Mouse (Mus musculus): Measurements from ENCODE around the gene Mcm3.
"Not testable (repeated sequence)": the region's sequence is repeated elsewhere in the genome, so short reads cannot be mapped to it uniquely, and the experiment has no call there.

Gene Mcm3

GRCm38 (mm10) chr1:20804526-20804925, 15.6 kb downstream of the Mcm3 start:
- DNase-seq (ENCODE audit: extremely low spot score, low read depth, low spot score) = no peak

- no peak for DNase-seq (ENCODE audit: extremely low spot score, low read depth, low spot score)
These were observed 18.3 kb downstream of the Mcm3 start for GRCm38 (mm10) chr1:20801682-20802390.

- DNase-seq (ENCODE audit: extremely low spot score, low read depth, low spot score) = no peak
These were observed 18.8 kb downstream of the Mcm3 start for GRCm38 (mm10) chr1:20801275-20801674.

GRCm38 (mm10) chr1:20795178-20795577, 24.9 kb downstream of the Mcm3 start:
- DNase-seq (ENCODE audit: extremely low spot score, low read depth, low spot score) = no peak

- DNase-seq (ENCODE audit: extremely low spot score, low read depth, low spot score) = no peak
These were observed 25.4 kb downstream of the Mcm3 start for GRCm38 (mm10) chr1:20794760-20795159.

GRCm38 (mm10) chr1:20791414-20791813, 28.7 kb downstream of the Mcm3 start:
- DNase-seq (ENCODE audit: extremely low spot score, low read depth, low spot score) = no peak

- DNase-seq (ENCODE audit: extremely low spot score, low read depth, low spot score) = not testable (repeated sequence)
These were observed 29.6 kb downstream of the Mcm3 start, which contains the start of gene Il17f for GRCm38 (mm10) chr1:20790517-20790916. Gene Il17f, minus strand, starts transcription at chr1:20790617.

- DNase-seq (ENCODE audit: extremely low spot score, low read depth, low spot score) = no peak
These were observed 31.7 kb downstream of the Mcm3 start for GRCm38 (mm10) chr1:20788419-20788818.

GRCm38 (mm10) chr1:20787046-20787445, 33.1 kb downstream of the Mcm3 start:
- DNase-seq (ENCODE audit: extremely low spot score, low read depth, low spot score) = no peak

GRCm38 (mm10) chr1:20778366-20778765, 41.7 kb downstream of the Mcm3 start:
- no peak for DNase-seq (ENCODE audit: extremely low spot score, low read depth, low spot score)

GRCm38 (mm10) chr1:20774026-20774730, 45.9 kb downstream of the Mcm3 start:
- DNase-seq (ENCODE audit: extremely low spot score, low read depth, low spot score) = not testable (repeated sequence)

GRCm38 (mm10) chr1:20766526-20766925, 53.6 kb downstream of the Mcm3 start:
- no peak for DNase-seq (ENCODE audit: extremely low spot score, low read depth, low spot score)

- DNase-seq (ENCODE audit: extremely low spot score, low read depth, low spot score) = no peak
These were observed 58.7 kb downstream of the Mcm3 start for GRCm38 (mm10) chr1:20761411-20761810.

GRCm38 (mm10) chr1:20760331-20760730, 59.8 kb downstream of the Mcm3 start:
- no peak for DNase-seq (ENCODE audit: extremely low spot score, low read depth, low spot score)

GRCm38 (mm10) chr1:20759799-20760198, 60.3 kb downstream of the Mcm3 start:
- DNase-seq (ENCODE audit: extremely low spot score, low read depth, low spot score) = no peak

GRCm38 (mm10) chr1:20757586-20757985, 62.5 kb downstream of the Mcm3 start:
- no peak for DNase-seq (ENCODE audit: extremely low spot score, low read depth, low spot score)

GRCm38 (mm10) chr1:20754439-20754838, 65.7 kb downstream of the Mcm3 start:
- DNase-seq (ENCODE audit: extremely low spot score, low read depth, low spot score) = no peak

Measured in hindlimb bud, embryonic 11.5 days (tissue).